27 mouse cellular contexts compared by ENCODE assay signal in genomic region chr10:117609810-117610090, GRCm38 (mm10). TPM values are rescaled to one million over a fixed set of nuclear protein-coding genes. Genes with fewer than 3 reads are reported as not detected.
"Had no signal": no experiment of that assay in that cellular context is flagged by ENCODE, and none has a peak within 500 bp of the region (broad histone marks: within the 10 kb centered on the region; RNA-seq: fewer than 3 reads in every experiment).

No protein-coding gene starts in this region.

- H3K9ac ChIP-seq: embryonic facial prominence, embryonic 12.5 days; embryonic facial prominence, embryonic 13.5 days; embryonic facial prominence, embryonic 15.5 days; forebrain, embryonic 12.5 days; forebrain, embryonic 13.5 days; forebrain, embryonic 15.5 days; forebrain, postnatal 0 days had no signal

- H3K27me3 ChIP-seq: embryonic facial prominence, embryonic 12.5 days; embryonic facial prominence, embryonic 13.5 days; embryonic facial prominence, embryonic 15.5 days; forebrain, embryonic 12.5 days; forebrain, embryonic 13.5 days; forebrain, embryonic 15.5 days had no signal

- ATAC-seq: forebrain, embryonic 13.5 days; forebrain, embryonic 14.5 days; forebrain, embryonic 15.5 days; forebrain, embryonic 16.5 days; forebrain, postnatal 0 days had no signal

- H3K9me3 ChIP-seq: embryonic facial prominence, embryonic 10.5 days; embryonic facial prominence, embryonic 12.5 days; embryonic facial prominence, embryonic 13.5 days; embryonic facial prominence, embryonic 15.5 days; forebrain, embryonic 10.5 days; forebrain, embryonic 12.5 days; forebrain, embryonic 13.5 days; forebrain, embryonic 15.5 days had no signal

- DNase-seq: cerebellum, adult 9-10 months; cerebellum, adult 9-11 months; cerebellum, postnatal 10 days; cerebellum, postnatal 14 days; cerebellum, postnatal 25 days; cerebellum, postnatal 36 days; embryo, embryonic 11 days; forebrain, postnatal 0 days; gastrocnemius, adult 2 months; gastrocnemius, postnatal 10 days; gastrocnemius, postnatal 14 days; gastrocnemius, postnatal 25 days; gastrocnemius, postnatal 36 days; heart, adult 11 months; heart, adult 18-20 months; heart, adult 2 months had no signal

- H3K27ac ChIP-seq: embryonic facial prominence, embryonic 10.5 days; embryonic facial prominence, embryonic 12.5 days; embryonic facial prominence, embryonic 13.5 days; embryonic facial prominence, embryonic 15.5 days; forebrain, embryonic 10.5 days; forebrain, embryonic 12.5 days; forebrain, embryonic 13.5 days; forebrain, embryonic 15.5 days; gastrocnemius, adult 2 months; heart, adult 2 months had no signal

- H3K4me1 ChIP-seq: embryonic facial prominence, embryonic 10.5 days; embryonic facial prominence, embryonic 12.5 days; embryonic facial prominence, embryonic 13.5 days; embryonic facial prominence, embryonic 15.5 days; forebrain, embryonic 10.5 days; forebrain, embryonic 12.5 days; forebrain, embryonic 13.5 days; forebrain, embryonic 15.5 days had no signal

- H3K36me3 ChIP-seq: embryonic facial prominence, embryonic 10.5 days; embryonic facial prominence, embryonic 12.5 days; embryonic facial prominence, embryonic 13.5 days; embryonic facial prominence, embryonic 15.5 days; forebrain, embryonic 10.5 days; forebrain, embryonic 12.5 days; forebrain, embryonic 15.5 days had no signal

- H3K4me2 ChIP-seq: embryonic facial prominence, embryonic 12.5 days; embryonic facial prominence, embryonic 13.5 days; embryonic facial prominence, embryonic 15.5 days; forebrain, embryonic 12.5 days; forebrain, embryonic 13.5 days; forebrain, embryonic 15.5 days had no signal

- H3K4me3 ChIP-seq: embryonic facial prominence, embryonic 10.5 days; embryonic facial prominence, embryonic 12.5 days; embryonic facial prominence, embryonic 13.5 days; embryonic facial prominence, embryonic 15.5 days; erythroblast, embryonic 14.5 days; forebrain, embryonic 10.5 days; forebrain, embryonic 12.5 days; forebrain, embryonic 13.5 days; forebrain, embryonic 15.5 days; gastrocnemius, adult 2 months; heart, adult 2 months had no signal

RNA-seq across cellular contexts. Expression of gene Cpm, which starts 19.6 kb away (rescaled TPM):
- polyA plus RNA-seq: erythroblast, embryonic 14.5 days had no signal
